Mouse (Mus musculus): ENCODE measurements around the gene Foxn2.

DNA sequence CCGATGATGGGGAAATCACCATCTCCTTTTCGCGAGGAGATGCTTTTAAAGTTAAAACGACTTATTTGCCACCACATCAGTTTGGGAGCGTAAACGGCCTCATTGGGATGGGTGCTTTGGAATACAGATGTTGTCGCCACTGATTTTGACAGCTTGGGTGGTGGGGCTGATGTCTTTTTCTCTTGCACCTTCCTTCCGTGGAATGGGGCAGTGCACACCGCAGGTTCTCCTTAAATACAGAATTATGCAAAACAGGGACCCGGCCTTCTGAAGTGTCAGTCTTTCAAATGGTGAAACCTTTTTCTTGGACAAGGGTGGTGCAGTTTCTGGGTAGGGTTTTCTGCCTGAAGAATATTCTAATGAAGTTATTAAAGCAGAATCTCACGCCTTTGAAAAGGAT, 90.2 kb downstream of the Foxn2 start:
- TF ChIP-seq CTCF (IDR thresholded peaks at IDR 0.05; ENCODE audit: control insufficient read depth, insufficient read depth, insufficient read length) (no peak), USF1 (IDR thresholded peaks at IDR 0.05; ENCODE audit: low read depth) (no peak)
